Mouse (Mus musculus): ENCODE data around the gene Zdhhc19.

DNA sequence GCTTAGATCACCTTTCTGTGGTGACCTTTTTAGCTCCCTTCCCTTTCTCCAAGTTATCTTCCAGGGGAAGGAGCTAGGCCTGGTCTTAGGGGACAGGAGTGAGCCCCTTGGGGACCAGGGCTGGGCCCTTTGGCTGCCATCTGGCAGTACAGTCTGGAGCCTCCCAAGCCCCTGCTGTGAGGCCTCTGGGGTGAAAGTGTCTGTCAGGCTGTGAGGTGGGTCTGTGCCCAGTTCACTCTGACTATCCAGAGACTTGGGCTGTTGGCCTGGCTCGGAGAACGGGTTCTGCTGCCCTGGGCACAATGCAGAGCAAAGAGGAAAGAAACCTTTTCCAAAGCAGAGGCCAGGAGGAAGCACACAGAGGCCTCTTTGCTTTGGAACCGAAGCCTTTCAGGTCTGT is 16.9 kb downstream of the Zdhhc19 start:
- TF ChIP-seq CTCF (IDR thresholded peaks at IDR 0.05; ENCODE audit: control insufficient read depth, insufficient read depth, insufficient replicate concordance, low read depth, low read length) (no peak), POLR2A (IDR thresholded peaks at IDR 0.05; ENCODE audit: control insufficient read depth, low read depth, low read length) (no peak)
